Mouse (Mus musculus) kidney, postnatal 4 days (tissue): ENCODE measurements around the gene Ppig.
"Not testable (repeated sequence)": the region's sequence is repeated elsewhere in the genome, so short reads cannot be mapped to it uniquely, and the experiment has no call there.

Source experiments
- DNase-seq, 2 experiments: peaks; one replicate each; pipeline ENCODE4 v3.0.0; 2021; ENCODE audit warnings: mixed read lengths in 2 of 2

Ppig gene

DNA sequence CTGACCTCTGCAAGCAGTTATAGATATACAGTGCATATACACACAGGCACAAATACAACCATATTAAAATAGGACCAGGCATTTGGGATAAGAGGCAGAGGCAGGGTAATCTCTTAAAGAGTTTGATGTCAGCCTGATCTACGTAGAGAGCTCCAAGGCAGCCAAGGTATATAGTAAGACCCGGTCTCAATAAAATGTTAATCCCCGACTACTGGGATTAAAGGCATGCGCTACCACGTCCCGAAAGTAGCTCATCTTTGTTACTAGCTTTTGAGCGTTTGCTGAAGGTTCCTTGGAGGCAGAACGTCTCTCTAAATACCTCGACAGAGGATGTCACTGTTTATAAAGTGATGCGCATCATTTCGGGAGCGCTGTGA is at the start of gene Ppig:
Ppig (plus strand) TSS at position 273 of the 377 bp plus-strand sequence.
- DNase-seq: no peak

DNA sequence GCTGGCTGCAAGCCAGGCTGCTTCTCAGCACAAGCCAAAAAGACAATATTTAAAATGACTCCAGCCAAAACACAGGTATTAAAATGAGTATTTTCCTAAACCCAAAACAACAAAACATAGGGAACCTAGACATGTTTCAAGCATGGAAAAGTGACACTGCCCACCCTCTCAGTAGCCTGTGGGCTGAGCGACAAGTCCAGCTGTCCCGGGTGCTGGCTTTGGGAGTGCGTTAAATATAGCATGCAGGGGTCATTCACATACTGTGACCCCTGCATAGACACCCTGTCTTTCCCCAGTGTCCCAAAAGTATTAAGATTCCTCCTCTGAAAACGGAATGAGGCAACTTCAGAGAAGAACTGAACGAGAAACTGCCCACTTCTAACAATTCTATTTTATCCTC is 48.6 kb upstream of the Ppig start:
- no peak for DNase-seq

DNA sequence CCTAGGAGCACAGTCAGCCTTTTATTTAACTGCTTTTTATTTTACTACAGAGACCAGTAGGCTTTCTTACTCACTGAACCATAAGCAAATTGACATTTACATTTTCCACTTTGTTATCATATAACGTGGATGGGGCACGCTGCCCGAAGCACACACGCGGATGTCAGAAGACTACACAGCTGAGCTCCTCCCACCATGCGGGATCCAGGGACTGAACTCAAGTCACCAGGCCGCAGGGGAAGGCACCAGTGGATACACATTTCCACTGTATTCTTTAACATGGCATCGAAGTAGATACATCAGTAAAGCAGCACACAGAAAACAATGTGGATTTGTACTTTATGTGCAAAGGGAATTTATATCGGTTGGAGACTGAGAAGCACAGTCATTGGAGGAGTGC is 47.1 kb upstream of the Ppig start:
- DNase-seq: no peak

DNA sequence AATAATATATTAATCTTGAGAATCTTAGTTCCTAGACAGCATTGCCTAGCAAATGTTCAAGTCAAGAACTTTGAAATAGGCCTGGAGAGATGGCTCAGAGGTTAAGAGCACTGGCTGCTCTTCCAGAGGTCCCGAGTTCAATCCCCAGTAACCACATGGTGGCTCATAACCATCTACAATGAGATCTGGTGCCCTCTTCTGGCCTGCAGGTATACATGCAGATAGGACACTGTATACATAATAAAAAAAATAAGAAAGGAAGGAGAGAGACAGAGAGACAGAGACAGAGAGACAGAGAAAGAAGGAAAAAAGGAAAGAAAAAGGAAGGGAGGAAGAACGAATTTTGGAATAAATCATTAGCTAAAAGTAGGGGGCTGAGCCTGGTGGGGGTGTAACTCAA is 45.6 kb upstream of the Ppig start:
- DNase-seq: no peak

DNA sequence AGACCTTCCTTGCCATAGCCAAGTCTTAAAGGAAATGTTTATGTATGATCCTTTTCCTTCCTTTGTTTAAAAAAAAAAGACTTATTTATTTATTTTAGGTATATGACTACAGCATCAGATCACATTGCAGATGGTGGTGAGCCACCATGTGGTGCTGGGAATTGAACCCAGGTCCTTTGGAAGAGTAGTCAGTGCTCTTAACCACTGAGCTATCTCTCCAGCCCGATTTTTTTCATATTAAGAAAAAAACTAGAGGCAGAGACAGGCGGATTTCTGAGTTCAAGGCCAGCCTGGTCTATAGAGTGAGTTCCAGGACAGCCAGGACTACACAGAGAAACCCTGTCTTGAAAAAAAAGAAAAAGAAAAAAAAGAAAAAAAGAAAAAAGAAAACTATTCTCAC is 45.1 kb upstream of the Ppig start:
- DNase-seq: not testable (repeated sequence)

DNA sequence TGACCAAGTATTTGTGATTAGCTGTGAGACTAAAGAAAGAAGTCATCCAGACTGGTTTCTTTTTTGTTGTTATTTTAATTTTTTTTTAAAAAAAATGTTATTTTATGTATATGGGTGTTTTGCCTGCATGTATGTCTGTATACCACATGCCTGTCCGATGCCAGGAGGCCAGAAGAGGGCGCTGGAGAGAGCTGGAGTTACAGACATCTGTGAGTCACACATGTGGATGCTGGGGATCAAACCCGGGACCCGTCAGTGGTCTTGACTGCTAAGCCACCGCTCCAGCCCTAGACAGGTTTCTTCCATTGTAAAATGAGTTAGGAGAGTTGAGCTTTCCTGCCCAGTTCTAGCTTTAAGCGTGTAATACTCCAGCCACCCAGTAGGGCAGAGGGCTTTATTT is 42.4 kb upstream of the Ppig start:
- peak; percentile 16 to 29 for DNase-seq

DNA sequence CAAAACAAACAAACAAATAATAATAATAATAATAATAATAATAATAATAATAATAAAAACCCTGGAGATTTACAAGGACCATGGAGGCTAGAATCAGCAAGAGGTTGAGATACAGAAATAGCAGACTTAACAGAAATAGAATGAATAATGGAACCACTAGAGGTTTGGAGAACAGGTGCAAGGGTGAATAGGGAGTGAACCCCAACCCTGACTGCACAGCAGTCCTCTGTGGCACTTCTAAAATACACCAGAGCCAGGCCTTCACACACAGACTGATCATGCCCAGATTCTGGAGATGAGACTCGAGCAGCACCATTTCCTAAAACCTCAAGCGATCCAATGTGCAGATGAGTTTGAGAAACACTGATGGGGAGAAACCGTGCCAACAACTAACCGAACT is 40.4 kb upstream of the Ppig start:
- DNase-seq: no peak

DNA sequence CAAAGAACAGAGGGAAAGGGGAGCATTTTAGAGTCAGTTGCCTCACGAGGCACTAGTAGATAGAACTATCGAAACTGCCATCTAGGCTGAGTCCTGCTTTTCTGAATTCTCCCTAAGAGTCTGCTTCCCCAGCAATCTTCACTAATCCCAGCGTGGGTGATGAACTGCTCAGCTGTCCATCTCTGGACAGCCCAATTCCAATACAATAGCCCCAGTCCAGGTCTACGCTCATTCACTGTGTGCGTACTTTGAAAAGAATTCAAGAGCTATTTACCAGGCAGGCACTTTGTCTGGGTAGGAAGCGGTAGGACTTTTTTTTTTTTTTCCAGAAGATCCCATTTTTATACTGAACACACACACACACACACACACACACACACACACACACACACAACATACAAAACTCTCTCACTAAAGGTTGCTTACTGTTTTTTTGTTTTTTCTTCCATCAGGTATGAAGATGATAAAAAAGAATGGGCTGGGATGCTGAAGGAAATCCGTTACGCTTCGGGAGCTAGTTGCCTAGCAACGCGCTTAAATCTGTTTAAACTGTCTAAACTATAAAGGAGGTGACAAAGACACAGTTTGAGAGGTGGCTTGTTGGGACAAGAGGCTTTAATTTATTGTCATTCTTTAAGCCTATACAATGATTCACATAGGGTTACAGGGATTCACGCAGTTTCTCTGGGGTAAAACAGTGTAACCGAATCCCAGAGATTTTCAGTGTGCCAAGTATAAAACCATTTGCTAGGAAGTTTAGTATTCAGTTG is 39.1 kb upstream of the Ppig start:
- peak in 1 of 2 experiments; percentile 9 for DNase-seq

DNA sequence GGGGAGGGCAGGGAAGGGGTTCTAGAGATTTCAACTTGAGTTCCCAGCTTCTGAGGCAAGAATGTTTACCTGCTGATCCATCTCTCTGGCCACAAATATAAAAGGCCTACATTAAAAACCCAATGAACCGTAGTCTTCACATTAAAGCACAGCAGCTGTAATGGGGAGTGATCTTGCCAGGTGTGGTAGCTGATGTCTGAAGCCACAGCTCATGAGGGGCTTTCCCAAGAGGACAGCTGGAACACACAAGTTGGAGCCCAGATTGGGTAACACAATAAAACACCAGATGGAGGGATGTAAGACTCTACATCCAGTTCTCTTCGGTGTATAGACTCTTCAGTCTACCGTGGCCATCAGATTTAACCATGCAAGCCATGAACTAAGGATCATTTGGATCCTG is 37.9 kb upstream of the Ppig start:
- DNase-seq: no peak

DNA sequence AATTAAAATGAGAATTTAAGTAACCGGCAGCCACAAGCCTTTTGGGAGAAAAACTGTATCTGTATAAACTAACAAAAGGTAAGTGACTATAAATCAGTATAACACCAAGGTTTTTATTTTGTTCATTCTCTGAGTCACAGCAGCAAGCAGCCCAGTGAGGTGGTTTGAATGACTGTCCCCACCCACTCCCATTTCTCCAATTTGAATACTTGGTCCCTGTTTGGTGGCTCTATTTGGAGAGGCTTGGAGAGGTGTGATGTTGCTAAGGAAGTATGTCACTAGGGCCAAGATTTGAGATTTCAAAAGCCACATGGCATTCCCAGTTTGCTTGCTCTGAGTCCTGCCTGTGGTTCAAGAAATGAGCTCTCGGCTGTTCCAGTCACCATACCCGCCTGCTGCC is 32.1 kb upstream of the Ppig start:
- DNase-seq: no peak

DNA sequence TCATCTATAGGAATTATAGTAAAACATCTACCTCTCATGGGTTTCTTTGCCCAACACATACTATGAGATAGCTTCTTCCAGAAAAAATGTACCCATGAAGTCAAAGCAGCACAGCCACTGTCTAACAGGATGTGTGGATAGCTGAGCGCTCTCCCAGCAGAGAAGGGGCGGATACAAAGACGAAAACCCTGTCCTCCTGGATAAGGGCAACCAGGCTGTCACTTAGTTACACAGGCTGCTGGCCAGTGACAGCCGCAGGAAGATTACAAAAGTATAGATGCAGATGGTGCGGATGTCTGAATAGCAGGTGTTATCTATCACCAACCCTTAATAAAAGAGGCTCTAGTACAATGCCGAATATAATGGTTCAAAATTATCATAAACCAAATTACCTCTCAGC is 31.5 kb upstream of the Ppig start:
- no peak for DNase-seq

DNA sequence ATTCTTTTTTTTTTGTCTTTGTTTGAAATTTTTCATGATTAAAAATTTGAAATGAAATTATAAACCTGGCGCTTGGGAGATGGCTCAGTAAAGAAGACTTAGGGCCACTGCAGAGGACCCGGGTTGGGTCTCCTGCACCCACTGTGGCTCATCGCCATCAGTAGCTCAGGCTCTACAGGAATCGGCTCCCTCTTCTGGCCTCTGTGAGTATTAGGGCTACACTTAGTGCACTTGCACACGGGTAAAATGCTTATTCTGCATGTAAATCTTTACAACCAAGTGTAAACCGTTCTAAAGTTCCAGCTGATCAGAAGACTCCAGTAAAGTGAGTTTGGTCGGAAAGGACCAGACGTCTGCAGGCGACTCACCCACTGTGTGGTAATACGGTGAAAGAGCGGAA is 28.8 kb upstream of the Ppig start:
- DNase-seq: no peak

DNA sequence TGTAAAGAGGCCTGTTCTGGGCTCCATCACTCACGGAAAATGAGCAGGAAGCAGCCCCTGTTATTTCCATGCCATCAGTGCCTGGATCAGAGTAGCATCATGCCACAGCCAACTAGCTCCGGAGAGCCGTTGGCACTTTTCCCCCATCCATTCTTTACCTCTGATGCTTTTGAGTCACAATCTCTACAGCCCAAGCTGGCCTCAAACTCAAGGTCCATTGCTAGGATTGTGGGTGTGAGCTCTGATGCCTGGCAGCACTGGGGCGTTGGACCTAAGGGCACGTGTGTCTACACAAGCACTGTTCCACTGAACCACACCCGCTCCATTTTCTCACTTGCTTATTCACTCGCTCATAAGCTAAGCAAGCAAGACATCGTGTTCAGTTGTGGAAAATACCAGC is 21.9 kb upstream of the Ppig start:
- DNase-seq: no peak

DNA sequence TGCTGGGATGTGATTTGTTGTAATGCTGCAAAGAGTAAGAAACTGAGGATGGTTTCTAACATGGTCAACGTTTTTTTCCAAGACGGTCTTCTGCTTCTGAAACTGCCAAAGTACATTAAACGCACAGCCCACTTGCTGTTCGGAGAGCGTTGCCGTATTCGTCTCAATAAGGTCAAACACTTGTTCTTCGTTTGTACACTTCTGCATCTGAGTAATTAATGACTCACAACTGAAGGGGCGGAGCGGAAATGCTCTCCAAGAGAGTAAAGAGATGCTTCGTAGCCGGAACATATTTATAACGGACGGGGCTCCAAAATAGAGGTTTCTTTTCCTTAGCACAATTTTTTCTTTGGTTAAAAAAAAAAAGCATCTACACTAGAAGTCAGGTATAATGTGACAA is 10.2 kb upstream of the Ppig start:
- peak in 1 of 2 experiments; percentile 3 for DNase-seq

DNA sequence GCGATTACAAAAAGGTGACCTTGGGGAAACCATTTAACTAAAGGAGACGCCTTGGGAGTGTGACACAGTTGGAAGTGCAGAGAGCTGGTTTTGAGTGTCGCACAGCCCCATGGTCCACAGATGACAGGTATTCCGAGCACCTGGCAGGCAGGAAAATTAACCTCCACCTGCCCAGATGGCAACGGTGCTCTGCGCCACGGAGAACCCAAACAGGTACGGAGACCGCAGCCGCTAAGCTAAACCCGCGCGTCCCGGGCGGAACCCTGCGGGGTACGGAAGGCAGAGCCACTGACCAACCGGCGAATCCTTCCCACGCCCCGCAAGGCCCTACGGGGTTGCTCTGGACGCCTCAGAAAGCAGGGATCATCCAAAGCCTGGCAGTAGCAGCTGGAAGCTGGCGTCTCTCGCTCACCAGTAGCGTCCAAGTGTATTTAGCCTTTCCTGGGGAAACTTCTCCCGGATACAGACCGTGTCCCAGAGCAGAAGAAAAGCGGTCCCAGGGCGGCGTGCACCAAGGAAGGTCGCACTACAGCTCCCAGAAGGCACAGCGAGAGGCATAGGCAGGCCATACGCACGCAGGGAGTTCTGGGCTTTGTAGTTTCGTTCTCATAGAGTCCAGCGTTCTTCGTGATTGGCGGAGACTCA is 9.2 kb upstream of the Ppig start, which contains the start of gene Fastkd1:
Fastkd1 (minus strand) TSS at position 536 of the 645 bp plus-strand sequence.
- DNase-seq: peak; percentile 85 to 90

DNA sequence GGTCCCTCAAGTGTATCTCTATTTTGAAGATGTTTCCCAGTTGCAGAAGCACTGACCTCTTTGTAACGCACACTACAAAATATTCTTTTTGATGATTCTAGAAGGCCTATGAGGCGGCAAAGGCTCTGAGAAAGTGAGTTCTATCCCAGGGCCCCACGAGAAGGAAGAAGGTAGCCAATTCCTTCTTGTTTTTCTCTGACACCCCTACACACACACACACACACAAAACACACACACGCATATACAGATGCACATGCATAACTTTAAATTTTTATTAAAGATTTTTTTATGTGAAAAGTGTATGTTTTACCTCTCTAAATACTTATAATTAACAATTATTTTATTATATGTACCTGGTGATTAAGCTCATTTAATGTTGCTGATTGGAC is 8.7 kb upstream of the Ppig start:
- DNase-seq: no peak

DNA sequence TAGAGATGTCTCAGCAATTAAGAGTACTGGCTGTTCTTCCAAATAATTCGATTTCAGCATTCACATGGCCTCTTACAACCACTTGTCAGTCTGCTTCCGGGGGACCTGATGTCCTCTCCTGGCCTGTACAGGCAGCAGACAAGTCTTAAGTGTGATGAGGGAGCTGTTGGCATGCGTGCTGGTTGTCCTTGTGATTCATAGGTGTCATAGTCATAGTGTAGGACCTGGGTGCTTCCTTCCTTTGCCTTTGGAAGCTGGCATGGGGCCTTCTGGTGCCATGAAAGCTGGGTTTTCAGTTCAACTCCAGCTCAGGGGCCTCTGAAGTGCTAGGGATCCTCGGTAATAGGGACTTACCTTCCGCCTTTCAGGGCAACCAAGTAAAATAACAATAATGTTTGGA is 8.2 kb upstream of the Ppig start:
- DNase-seq: no peak

DNA sequence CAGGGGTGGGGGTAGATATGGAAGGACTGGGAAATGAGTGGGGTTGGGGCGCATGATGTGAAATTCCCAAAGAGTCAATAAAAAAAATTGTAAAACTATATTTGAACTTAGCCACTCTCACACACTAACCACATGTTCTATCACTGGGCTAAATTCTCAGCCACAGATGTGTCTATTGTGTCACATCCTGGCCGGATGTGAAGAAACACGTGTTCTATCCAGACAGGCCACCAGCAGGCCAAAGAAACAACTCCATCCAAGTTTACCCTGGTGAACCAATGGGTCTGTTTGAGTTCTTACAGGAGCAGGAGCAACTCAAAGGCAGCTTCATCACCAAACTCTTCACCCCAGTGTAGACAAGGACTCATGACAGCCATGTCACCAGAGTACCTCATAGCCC is 5.9 kb upstream of the Ppig start:
- no peak for DNase-seq

DNA sequence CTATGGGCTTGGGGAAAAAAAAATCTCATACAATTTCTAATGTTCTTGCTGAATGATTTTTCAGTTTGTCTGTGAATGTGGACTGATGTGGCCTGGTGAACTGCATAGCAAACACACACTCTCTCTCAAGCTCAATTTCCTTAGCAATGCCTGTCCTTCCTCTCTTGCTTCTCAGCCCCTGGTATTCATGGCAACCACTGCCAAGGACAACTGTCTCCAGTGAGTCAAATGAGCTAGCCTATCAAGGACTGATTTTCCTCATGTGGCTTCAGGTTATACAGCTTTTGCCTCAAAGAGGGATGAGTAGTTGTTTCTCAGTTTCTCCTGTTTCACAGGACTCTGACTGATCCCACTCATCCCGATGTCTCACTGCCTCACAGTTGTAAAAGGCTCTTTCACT is 3.2 kb upstream of the Ppig start:
- no peak for DNase-seq

DNA sequence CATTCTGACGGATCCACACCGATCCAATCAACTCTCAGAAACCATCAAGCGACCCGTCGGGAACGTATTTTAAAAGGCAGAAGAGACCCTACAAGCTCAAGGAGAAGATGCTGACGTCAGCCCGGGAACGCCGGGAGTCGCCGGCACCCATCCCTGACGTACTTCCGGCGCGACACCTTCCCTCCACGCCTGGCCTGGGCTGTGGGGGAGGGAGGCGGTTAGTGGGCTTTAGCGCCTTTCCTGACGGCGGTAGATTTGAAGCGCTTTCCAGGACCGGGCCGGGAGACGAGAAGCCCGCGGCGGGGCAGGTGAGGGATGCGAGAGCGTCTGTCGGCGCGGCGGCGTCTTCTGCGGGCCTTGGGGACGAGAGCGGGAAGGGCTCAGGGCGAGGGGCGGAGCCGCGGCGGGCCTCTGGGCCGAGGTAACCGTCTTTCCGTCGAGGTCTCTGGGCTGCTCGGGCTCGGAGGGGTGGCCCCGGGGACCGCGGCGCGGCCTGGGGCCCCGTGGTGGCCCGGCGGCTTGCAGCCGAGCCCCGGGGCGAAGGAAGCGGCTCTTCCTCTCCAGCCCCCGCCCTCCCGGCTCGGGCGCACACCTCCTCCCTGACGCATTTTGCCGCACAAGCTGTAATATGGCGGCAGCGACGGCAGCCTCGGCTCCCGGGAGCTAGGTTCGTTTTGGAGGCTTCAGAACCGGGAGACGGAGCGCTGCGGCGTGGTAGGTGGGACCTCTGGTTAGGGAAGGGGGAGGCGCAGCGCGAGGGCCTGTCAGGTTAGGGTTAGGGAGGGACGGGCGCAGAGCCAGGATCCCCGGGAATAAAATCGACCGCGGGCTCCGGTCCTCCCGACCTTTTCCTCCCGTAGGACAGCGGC is 539 bp downstream of the Ppig start:
- DNase-seq: peak; percentile 96

DNA sequence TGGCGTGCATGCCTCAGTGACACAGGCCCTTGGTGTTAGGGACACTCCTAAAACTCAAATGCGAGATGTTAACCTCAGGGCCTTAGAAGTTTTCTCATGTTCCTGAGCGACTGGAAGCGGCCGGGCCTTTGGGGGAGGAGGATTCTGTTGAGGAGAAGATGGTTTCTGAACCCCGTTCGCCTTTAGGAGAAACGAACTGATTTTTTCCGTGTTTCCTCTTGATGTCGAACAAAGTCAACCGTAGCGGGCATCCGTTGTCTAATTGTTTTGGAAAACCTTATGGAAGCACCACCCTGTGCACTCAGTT is 1.1 kb downstream of the Ppig start:
- DNase-seq: no peak

DNA sequence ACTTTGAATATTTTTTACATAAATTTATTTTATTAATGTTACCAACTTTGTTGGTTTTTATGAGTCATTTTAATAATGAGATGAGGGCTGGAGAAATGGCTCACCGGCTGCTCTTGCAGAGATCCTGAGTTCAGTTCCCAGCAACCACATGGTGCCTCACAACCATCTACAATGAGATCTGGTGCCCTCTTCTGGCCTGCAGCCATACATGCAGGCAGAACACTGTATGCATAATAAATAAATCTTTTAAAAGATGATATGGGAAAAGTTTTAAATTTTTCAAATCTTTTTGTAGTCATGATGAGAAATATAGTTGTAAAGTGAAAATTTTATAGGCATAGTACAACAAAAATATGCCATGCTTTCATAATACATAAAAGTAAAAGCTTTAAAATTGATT is 22.7 kb downstream of the Ppig start:
- DNase-seq: no peak

DNA sequence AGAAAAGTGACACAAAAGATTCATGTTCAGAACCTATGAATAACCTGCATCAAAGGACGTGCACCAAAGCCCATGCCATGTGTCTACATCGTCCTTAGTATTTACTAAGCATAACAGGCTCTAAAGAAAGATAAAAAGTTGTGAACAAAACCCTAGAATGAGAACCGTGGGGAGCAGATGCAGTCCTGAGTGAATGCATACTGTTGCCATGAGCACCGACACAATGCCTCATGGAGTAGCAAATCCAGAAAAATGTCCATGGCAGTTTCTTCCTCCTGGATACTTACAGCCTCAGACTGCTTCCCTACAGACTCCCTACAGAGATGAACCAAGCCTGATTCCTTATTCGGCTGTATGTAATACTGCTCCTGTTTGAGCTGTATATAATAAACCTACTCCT is 38.6 kb downstream of the Ppig start:
- no peak for DNase-seq

DNA sequence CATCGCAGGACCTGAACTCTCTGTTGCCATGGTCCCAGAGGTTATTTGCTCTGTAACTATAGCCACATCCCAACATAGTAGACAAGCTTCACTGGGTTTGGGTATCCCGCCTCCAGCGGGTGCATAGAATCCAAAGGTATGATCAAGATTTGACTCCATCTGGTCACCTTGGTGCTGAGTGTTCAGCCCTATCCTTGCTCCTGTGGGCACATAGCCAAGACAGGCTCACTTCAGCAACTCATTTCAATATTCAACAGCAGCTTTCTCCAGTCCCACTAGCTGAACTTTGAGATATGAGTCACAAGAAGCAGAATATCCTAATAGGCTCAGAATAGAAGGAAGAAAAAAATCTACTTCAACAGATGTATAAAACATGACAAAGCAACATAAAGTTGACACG is 41.0 kb downstream of the Ppig start:
- peak in 1 of 2 experiments; percentile 18 for DNase-seq
